Mouse (Mus musculus): ENCODE data around the gene Chaf1a. TPM values are rescaled to one million over a fixed set of nuclear protein-coding genes. Genes with fewer than 3 reads are reported as not detected.

Chaf1a gene
- polyA plus RNA-seq, 1 experiment, result 2.3 TPM

GRCm38 (mm10) chr17:56035216-56035615 lies 5.0 kb upstream of the Chaf1a start:
- H3K4me1 ChIP-seq (ENCODE audit: control insufficient read depth, insufficient read depth, low read length), result peaks cover 18% of the 10 kb centered on the region
- no peak for DNase-seq
- TF ChIP-seq POLR2A (IDR thresholded peaks at IDR 0.05; ENCODE audit: borderline replicate concordance, extremely low read depth, low read depth, low read length) (no peak), CTCF (IDR thresholded peaks at IDR 0.05; ENCODE audit: insufficient read depth, low read length) (no peak)
- 36% methylated on average over 4 of the region's 4 CpGs for WGBS
- no peak overlapping the region for H3K4me3 ChIP-seq (replicated peaks; ENCODE audit: extremely low read depth, low read depth, low read length)

DNA sequence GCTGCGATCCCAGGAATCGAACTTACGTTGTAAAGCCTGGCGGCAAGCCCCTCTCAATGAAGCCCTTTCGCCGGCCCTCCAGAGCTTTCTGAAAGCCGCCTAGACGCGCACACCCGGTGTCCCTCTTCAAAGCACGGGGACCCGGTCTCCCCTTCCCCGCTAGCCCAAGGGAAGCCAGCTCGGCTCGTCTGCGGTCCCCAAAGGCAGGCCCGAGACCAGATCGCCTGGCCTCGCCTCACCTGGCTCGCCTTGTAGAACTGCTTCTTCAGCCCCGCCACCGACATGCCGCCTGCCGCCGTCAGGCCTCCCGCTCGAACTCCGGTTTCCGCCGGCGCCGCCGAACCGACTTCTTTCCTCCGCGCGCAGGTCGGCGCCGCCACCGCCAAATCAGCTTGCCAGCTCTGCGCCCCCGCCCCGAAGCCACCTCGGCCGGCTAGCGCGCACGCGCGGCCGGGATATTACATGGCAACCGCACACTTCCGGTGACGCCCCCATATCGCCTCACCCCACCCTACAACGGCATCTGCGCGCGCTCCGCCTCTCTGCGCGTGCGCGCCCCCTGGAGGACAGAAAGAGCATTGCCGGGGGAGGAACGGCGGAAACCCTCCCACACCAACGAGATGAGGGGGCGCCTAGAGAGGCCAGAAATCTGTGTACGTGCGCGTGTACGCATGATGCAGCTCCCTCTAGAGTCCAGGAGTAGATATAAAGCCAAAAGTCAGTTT lies 3.9 kb upstream of the Chaf1a start, which contains the start of gene Sh3gl1:
Gene Sh3gl1, minus strand, starts transcription at position 460 of the 725 bp plus-strand sequence.
- H3K4me1 ChIP-seq (ENCODE audit: control insufficient read depth, insufficient read depth, low read length), result peaks cover 16% of the 10 kb centered on the region
- peak within 1 kb of the TSS; percentile 80 for H3K4me3 ChIP-seq (replicated peaks; ENCODE audit: extremely low read depth, low read depth, low read length)
- DNase-seq, result peak; percentile 99
- under 1% methylated on average over 74 of the region's 74 CpGs for WGBS
- TF ChIP-seq CTCF (IDR thresholded peaks at IDR 0.05; ENCODE audit: insufficient read depth, low read length) (peak; percentile 78), POLR2A (IDR thresholded peaks at IDR 0.05; ENCODE audit: borderline replicate concordance, extremely low read depth, low read depth, low read length) (peak; percentile 78; the same call in 1 of the 2 replicates)

GRCm38 (mm10) chr17:56036901-56037287 lies 3.3 kb upstream of the Chaf1a start:
- DNase-seq, result no peak
- Histone ChIP-seq H3K4me3 (replicated peaks; ENCODE audit: extremely low read depth, low read depth, low read length) (peak overlapping the region; percentile 45), H3K4me1 (ENCODE audit: control insufficient read depth, insufficient read depth, low read length) (peaks cover 15% of the 10 kb centered on the region)
- 31% methylated on average over 13 of the region's 13 CpGs for WGBS
- TF ChIP-seq CTCF (IDR thresholded peaks at IDR 0.05; ENCODE audit: insufficient read depth, low read length), result peak; percentile 11; the same call in 1 of the 2 replicates
- TF ChIP-seq POLR2A (IDR thresholded peaks at IDR 0.05; ENCODE audit: borderline replicate concordance, extremely low read depth, low read depth, low read length), result no peak

- TF ChIP-seq POLR2A (IDR thresholded peaks at IDR 0.05; ENCODE audit: borderline replicate concordance, extremely low read depth, low read depth, low read length), result no peak
- no peak for TF ChIP-seq CTCF (IDR thresholded peaks at IDR 0.05; ENCODE audit: insufficient read depth, low read length)
- WGBS, result 61% methylated on average over 8 of the region's 8 CpGs
- peaks cover 11% of the 10 kb centered on the region for H3K4me1 ChIP-seq (ENCODE audit: control insufficient read depth, insufficient read depth, low read length)
- no peak overlapping the region for H3K4me3 ChIP-seq (replicated peaks; ENCODE audit: extremely low read depth, low read depth, low read length)
- DNase-seq, result no peak
Measured at GRCm38 (mm10) chr17:56038583-56039261, 1.5 kb upstream of the Chaf1a start.

DNA sequence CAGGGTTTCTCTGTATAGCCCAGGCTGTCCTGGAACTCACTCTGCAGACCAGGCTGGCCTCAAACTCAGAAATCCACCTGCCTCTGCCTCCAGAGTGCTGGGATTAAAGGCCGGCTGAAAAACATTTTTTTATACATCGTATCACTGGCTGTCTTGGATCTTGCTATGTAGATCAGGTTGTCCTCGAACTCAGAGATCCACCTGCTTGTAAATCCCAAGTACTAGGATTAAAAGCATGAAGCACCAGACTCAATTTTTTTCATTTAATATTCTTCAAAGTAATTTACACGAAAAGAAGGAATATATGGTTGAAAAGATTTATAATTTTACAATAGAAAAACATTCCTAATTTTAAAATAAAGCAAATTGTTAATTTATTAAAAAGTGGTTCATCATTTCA lies 894 bp upstream of the Chaf1a start:
- 73% methylated on average over 4 of the region's 4 CpGs for WGBS
- peaks cover 11% of the 10 kb centered on the region for H3K4me1 ChIP-seq (ENCODE audit: control insufficient read depth, insufficient read depth, low read length)
- no peak overlapping the region for H3K4me3 ChIP-seq (replicated peaks; ENCODE audit: extremely low read depth, low read depth, low read length)
- DNase-seq, result no peak
- no peak for TF ChIP-seq CTCF (IDR thresholded peaks at IDR 0.05; ENCODE audit: insufficient read depth, low read length)
- no peak for TF ChIP-seq POLR2A (IDR thresholded peaks at IDR 0.05; ENCODE audit: borderline replicate concordance, extremely low read depth, low read depth, low read length)

- Histone ChIP-seq H3K4me1 (ENCODE audit: control insufficient read depth, insufficient read depth, low read length) (peaks cover 2% of the 10 kb centered on the region; the same call in 1 of the 2 replicates), H3K4me3 (replicated peaks; ENCODE audit: extremely low read depth, low read depth, low read length) (no peak overlapping the region)
- TF ChIP-seq CTCF (IDR thresholded peaks at IDR 0.05; ENCODE audit: insufficient read depth, low read length), result no peak
- no peak for TF ChIP-seq POLR2A (IDR thresholded peaks at IDR 0.05; ENCODE audit: borderline replicate concordance, extremely low read depth, low read depth, low read length)
- 1% methylated on average over 12 of the region's 12 CpGs for WGBS
- DNase-seq, result no peak
Measured at GRCm38 (mm10) chr17:56040857-56041163, 571 bp downstream of the Chaf1a start.

- TF ChIP-seq POLR2A (IDR thresholded peaks at IDR 0.05; ENCODE audit: borderline replicate concordance, extremely low read depth, low read depth, low read length), result no peak
- TF ChIP-seq CTCF (IDR thresholded peaks at IDR 0.05; ENCODE audit: insufficient read depth, low read length), result no peak
Measured at GRCm38 (mm10) chr17:56051369-56051768, 11.1 kb downstream of the Chaf1a start.

DNA sequence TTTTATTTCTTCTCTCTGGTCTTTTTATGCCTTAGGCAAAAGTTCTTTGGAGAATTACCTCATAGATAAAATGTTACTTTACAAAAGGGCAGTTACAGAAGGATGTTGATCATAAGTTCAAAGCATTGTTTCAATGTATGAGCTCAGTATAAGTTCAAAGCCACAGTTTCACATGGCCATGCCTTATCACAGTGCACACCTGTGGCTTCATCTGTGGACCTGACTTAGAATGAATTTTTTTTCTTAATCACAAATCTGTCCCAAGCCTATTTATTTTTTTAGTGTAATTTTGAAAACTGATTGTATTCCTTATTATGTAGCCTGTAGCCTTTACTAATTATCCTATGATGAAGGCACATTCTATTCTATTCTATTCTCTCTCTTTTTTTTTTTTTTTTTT lies 14.7 kb downstream of the Chaf1a start:
- Histone ChIP-seq H3K4me1 (ENCODE audit: control insufficient read depth, insufficient read depth, low read length) (no peaks in the 10 kb centered on the region), H3K4me3 (replicated peaks; ENCODE audit: extremely low read depth, low read depth, low read length) (no peak overlapping the region)
- DNase-seq, result no peak
- no peak for TF ChIP-seq CTCF (IDR thresholded peaks at IDR 0.05; ENCODE audit: insufficient read depth, low read length)
- TF ChIP-seq POLR2A (IDR thresholded peaks at IDR 0.05; ENCODE audit: borderline replicate concordance, extremely low read depth, low read depth, low read length), result no peak

More at GRCm38 (mm10) chr17:56051369-56051768, 11.1 kb downstream of the Chaf1a start:
- Histone ChIP-seq H3K4me1 (ENCODE audit: control insufficient read depth, insufficient read depth, low read length) (no peaks in the 10 kb centered on the region), H3K4me3 (replicated peaks; ENCODE audit: extremely low read depth, low read depth, low read length) (no peak overlapping the region)
- DNase-seq, result no peak
- WGBS, result 78% methylated on average over 5 of the region's 5 CpGs

DNA sequence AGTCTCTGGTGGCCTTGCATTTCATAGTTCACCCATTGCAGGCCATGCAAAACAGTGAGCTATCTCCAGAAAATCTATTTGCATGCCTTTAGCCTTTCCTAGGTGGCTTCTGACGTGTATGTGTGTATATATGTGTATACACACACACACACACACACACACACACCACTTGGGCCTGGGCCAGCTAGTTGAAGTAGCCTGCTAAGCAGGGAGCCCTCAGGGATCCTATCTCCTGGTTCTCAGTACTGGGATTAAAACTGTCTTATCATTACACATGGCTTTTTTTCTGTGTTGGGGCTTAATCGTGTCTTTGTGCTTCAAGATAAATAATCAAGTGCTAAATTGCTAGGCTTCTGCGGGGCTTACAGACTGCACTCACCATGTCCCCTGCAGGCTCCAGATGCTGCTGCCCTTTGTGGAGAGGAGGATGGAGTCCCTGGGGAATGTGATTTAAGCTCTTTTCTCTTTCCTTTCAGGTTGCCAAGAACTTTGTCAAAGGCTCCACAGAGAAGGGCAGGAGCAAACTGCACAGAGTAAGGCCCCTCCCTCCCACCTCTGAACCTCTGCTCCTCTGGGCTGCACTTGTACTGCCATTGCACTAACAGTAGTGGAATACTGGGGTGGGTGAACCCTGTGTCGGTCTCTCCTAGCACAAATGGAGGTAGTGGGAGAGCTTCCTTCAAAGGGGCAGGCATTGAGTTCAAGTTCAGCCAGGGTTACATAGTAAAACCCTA lies 15.9 kb downstream of the Chaf1a start:
- DNase-seq, result no peak
- TF ChIP-seq CTCF (IDR thresholded peaks at IDR 0.05; ENCODE audit: insufficient read depth, low read length) (no peak), POLR2A (IDR thresholded peaks at IDR 0.05; ENCODE audit: borderline replicate concordance, extremely low read depth, low read depth, low read length) (no peak)
- WGBS, result 62% methylated on average over 4 of the region's 4 CpGs
- Histone ChIP-seq H3K4me3 (replicated peaks; ENCODE audit: extremely low read depth, low read depth, low read length) (no peak overlapping the region), H3K4me1 (ENCODE audit: control insufficient read depth, insufficient read depth, low read length) (no peaks in the 10 kb centered on the region)
